Mouse (Mus musculus): Measurements from ENCODE around the gene Stra6. TPM values are rescaled to one million over a fixed set of nuclear protein-coding genes. Genes with fewer than 3 reads are reported as not detected.

The Stra6 gene
- total and polyA plus RNA-seq, 3 experiments = 0.08 to 0.09 (median 0.08) TPM

DNA sequence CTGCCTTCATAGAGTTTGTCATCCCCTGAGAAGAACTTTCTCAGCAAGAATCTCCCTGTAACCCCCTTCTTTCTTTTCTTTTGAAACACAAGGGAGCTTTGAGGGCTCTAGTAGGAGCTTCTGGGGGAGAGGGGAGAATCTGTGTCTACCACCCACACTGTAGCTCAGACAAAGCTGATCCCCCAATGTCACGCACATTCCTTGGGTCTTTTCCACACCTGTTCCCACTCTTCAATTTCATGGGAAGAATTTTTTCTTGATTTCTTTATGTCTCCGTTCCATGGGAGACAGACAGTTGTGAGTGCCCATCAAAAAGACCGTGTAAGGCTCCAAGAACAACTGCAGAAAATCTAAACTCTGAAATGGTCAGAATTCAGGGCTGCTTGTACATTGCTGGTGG lies 105.3 kb downstream of the Stra6 start:
- TF ChIP-seq TCF12 (IDR thresholded peaks at IDR 0.05; ENCODE audit: low read depth, low read length) = no peak
- no peak for TF ChIP-seq JUN (IDR thresholded peaks at IDR 0.05; ENCODE audit: insufficient read depth, low read depth, low read length)
- TF ChIP-seq MEF2A (IDR thresholded peaks at IDR 0.05; ENCODE audit: borderline replicate concordance, low read depth, low read length) = no peak
- TF ChIP-seq MAZ (IDR thresholded peaks at IDR 0.05; ENCODE audit: low read depth, low read length) = no peak
- no peak for TF ChIP-seq CHD2 (IDR thresholded peaks at IDR 0.05; ENCODE audit: low read length)
- TF ChIP-seq ZC3H11A (IDR thresholded peaks at IDR 0.05; ENCODE audit: low read depth, low read length) = no peak
- TF ChIP-seq CHD1 (IDR thresholded peaks at IDR 0.05; ENCODE audit: low read depth, low read length) = no peak
- TF ChIP-seq ZKSCAN1 (IDR thresholded peaks at IDR 0.05; ENCODE audit: borderline replicate concordance, low read depth, low read length) = no peak
- no peak for TF ChIP-seq GABPA (IDR thresholded peaks at IDR 0.05; ENCODE audit: insufficient replicate concordance, low read depth, low read length)
- TF ChIP-seq NELFE (IDR thresholded peaks at IDR 0.05; ENCODE audit: low read depth, low read length) = no peak
- no peak for TF ChIP-seq KAT2A (IDR thresholded peaks at IDR 0.05; ENCODE audit: insufficient replicate concordance, low read length)
- no peak for TF ChIP-seq CTCF (conservative IDR thresholded peaks at IDR 0.05 in 1 of 2, IDR thresholded peaks at IDR 0.05 in 1 of 2; ENCODE audit: low read depth in 2 of 2, low read length in 2 of 2)
- no peak for TF ChIP-seq MAX (IDR thresholded peaks at IDR 0.05; ENCODE audit: low read length)
- no peak for TF ChIP-seq MYC (IDR thresholded peaks at IDR 0.05; ENCODE audit: low read depth, low read length)
- TF ChIP-seq POLR2AphosphoS2 (IDR thresholded peaks at IDR 0.05; ENCODE audit: low read depth, low read length) = no peak
- no peak for TF ChIP-seq ELF1 (IDR thresholded peaks at IDR 0.05; ENCODE audit: low read depth, low read length)
- TF ChIP-seq TBP (conservative IDR thresholded peaks at IDR 0.05; ENCODE audit: low read depth, low read length) = no peak
- TF ChIP-seq MAFK (IDR thresholded peaks at IDR 0.05; ENCODE audit: insufficient replicate concordance, low read length) = no peak
- TF ChIP-seq RCOR1 (conservative IDR thresholded peaks at IDR 0.05; ENCODE audit: low read depth, low read length) = no peak
- Histone ChIP-seq H3K9me3 (replicated peaks; ENCODE audit: low read length) (no peaks in the 10 kb centered on the region), H3K4me3 (replicated peaks in 1 of 3; ENCODE audit: low read depth in 2 of 3, low read length in 2 of 3, poor library complexity in 1 of 3) (no peak overlapping the region), H3K4me2 (ENCODE audit: insufficient read depth, low read depth, poor library complexity, severe bottlenecking) (no peak overlapping the region), H3K36me3 (replicated peaks in 1 of 2; ENCODE audit: control insufficient read depth in 1 of 2, insufficient read depth in 1 of 2, low read length in 1 of 2) (no peaks in the 10 kb centered on the region), H3K27ac (ENCODE audit: insufficient read depth, low read depth) (no peak overlapping the region), H3K79me2 (replicated peaks; ENCODE audit: control insufficient read depth, extremely low read depth, insufficient read depth, poor library complexity, severe bottlenecking) (no peaks in the 10 kb centered on the region), H3K4me1 (ENCODE audit: control insufficient read depth in 1 of 2, insufficient read depth in 2 of 2) (peaks cover 0 to 3% of the 10 kb centered on the region in 2 experiments; a peak in 1 of 4 replicates), H3K27me3 (replicated peaks) (no peaks in the 10 kb centered on the region), H3K9ac (ENCODE audit: insufficient read depth, low read depth) (no peak overlapping the region)
- dilution Hi-C loops (cut with MboI; ENCODE audit: extremely low pct_ligation_motif_present, extremely low pct_unique_long_range_greater_than_20kb, low sequenced_read_pairs) (no loop called here), in situ Hi-C loops (cut with MboI; ENCODE audit: low pct_ligation_motif_present, low pct_unique_long_range_greater_than_20kb, low sequenced_read_pairs) (no loop called here)
- DNase-seq (ENCODE audit: extremely low read depth) = no peak

DNA sequence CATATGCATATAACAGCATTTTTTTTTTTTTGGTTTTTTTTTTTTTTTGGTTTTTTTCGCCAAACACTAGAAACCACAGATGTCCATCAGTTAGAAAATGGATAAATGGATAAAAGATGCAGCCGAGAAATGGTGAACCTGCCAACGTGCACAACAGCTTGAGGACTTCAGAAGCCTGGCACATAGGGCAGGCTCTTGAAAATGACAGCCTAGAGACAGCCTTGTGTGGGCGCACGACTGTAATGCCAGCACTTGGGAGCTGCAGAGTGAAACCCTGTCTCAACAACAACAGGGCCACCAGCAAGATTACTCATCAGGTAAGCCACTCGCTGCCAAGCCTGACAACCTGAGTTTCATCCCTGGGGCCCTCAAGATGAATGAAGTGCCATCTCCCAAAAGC lies 105.8 kb downstream of the Stra6 start:
- no peak for TF ChIP-seq EP300 (IDR thresholded peaks at IDR 0.05; ENCODE audit: low read length)
- TF ChIP-seq KAT2A (IDR thresholded peaks at IDR 0.05; ENCODE audit: insufficient replicate concordance, low read length) = no peak
- TF ChIP-seq POLR2A (IDR thresholded peaks at IDR 0.05; ENCODE audit: low read depth, low read length) = no peak
- TF ChIP-seq TCF12 (IDR thresholded peaks at IDR 0.05; ENCODE audit: low read depth, low read length) = no peak
- TF ChIP-seq MEF2A (IDR thresholded peaks at IDR 0.05; ENCODE audit: borderline replicate concordance, low read depth, low read length) = no peak
- no peak for TF ChIP-seq JUN (IDR thresholded peaks at IDR 0.05; ENCODE audit: insufficient read depth, low read depth, low read length)
- no peak for TF ChIP-seq ZC3H11A (IDR thresholded peaks at IDR 0.05; ENCODE audit: low read depth, low read length)
- TF ChIP-seq ZMIZ1 (IDR thresholded peaks at IDR 0.05; ENCODE audit: low read depth, low read length) = no peak
- Histone ChIP-seq H3K27ac (ENCODE audit: insufficient read depth, low read depth) (no peak overlapping the region), H3K27me3 (replicated peaks) (no peaks in the 10 kb centered on the region), H3K4me2 (ENCODE audit: insufficient read depth, low read depth, poor library complexity, severe bottlenecking) (no peak overlapping the region), H3K4me3 (replicated peaks in 1 of 3; ENCODE audit: low read depth in 2 of 3, low read length in 2 of 3, poor library complexity in 1 of 3) (no peak overlapping the region), H3K9ac (ENCODE audit: insufficient read depth, low read depth) (no peak overlapping the region), H3K79me2 (replicated peaks; ENCODE audit: control insufficient read depth, extremely low read depth, insufficient read depth, poor library complexity, severe bottlenecking) (no peaks in the 10 kb centered on the region), H3K9me3 (replicated peaks; ENCODE audit: low read length) (no peaks in the 10 kb centered on the region), H3K36me3 (replicated peaks in 1 of 2; ENCODE audit: control insufficient read depth in 1 of 2, insufficient read depth in 1 of 2, low read length in 1 of 2) (no peaks in the 10 kb centered on the region), H3K4me1 (ENCODE audit: control insufficient read depth in 1 of 2, insufficient read depth in 2 of 2) (peaks cover 0 to 3% of the 10 kb centered on the region in 2 experiments; a peak in 1 of 4 replicates)
- in situ Hi-C loops (cut with MboI; ENCODE audit: low pct_ligation_motif_present, low pct_unique_long_range_greater_than_20kb, low sequenced_read_pairs) = no loop called here
- DNase-seq (ENCODE audit: extremely low read depth) = no peak
- dilution Hi-C loops (cut with MboI; ENCODE audit: extremely low pct_ligation_motif_present, extremely low pct_unique_long_range_greater_than_20kb, low sequenced_read_pairs) = no loop called here

Data from CH12.LX (cell line).